Mouse (Mus musculus) heart, adult 9 months (tissue): ENCODE measurements at regions not wholly inside any gene's neighbourhood (a gene's known extent, or its start where the extent isn't known, plus 50 kb on each side); places are given as distances from the start of the nearest gene placed in this dataset.

Experiments
- DNase-seq, 2 experiments: peaks; one replicate each; pipeline ENCODE4 v3.0.0; 2022; ENCODE audit warnings: low spot score in 2 of 2

- no peak for DNase-seq
These were observed 201.9 kb downstream of the Tmem38b start for GRCm38 (mm10) chr4:54027565-54028237.

- no peak for DNase-seq
These were observed 219.6 kb downstream of the Tmem38b start for GRCm38 (mm10) chr4:54045258-54046029.

GRCm38 (mm10) chr4:54064331-54064730 lies 238.5 kb downstream of the Tmem38b start:
- DNase-seq: no peak

- no peak for DNase-seq
These were observed 246.1 kb downstream of the Tmem38b start for GRCm38 (mm10) chr4:54071951-54072350.

GRCm38 (mm10) chr4:54072482-54072881 lies 246.6 kb downstream of the Tmem38b start:
- no peak for DNase-seq

DNA sequence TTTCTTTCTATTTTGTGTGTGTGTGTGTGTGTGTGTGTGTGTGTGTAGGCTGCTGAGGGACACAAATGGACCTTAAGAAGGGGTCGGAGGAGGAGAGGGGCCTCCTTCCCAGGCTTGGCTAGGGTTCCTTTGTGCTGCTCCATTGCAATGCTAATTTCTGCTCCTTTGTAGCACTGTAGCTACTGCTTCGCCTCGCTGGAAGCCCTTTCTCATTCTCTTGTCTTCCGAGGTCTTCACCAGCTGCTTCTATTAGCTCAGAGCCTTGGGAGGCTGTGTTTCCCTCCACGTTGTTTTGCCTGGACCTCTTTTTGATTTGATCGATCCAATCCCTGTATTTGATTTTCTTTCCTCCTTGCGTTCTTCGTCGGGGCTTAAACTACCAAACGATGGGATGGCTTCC lies 247.1 kb downstream of the Tmem38b start:
- no peak for DNase-seq

- DNase-seq: no peak
These were observed 247.6 kb downstream of the Tmem38b start for GRCm38 (mm10) chr4:54073483-54073882.

DNA sequence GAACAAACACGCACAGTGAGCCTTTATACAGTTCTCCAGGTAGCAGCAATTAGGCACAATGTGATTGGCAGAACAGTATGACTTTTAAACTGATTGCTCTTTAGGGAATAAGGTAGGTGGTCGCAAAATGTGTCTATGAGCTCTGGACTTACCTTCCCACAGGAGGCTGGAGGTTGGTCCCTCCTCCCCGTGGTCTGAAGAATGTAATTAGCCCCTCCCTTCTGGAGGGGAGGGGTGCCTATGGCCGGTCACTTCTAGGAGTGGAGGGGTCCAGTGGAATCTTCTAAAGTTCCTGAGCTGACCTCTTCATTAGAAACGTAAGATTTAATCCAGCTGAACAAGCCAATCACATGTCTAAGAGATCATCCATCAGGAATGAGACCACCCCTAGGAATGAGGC lies 248.4 kb downstream of the Tmem38b start:
- DNase-seq: no peak

GRCm38 (mm10) chr4:54080526-54080925 lies 254.7 kb downstream of the Tmem38b start:
- DNase-seq: no peak

DNA sequence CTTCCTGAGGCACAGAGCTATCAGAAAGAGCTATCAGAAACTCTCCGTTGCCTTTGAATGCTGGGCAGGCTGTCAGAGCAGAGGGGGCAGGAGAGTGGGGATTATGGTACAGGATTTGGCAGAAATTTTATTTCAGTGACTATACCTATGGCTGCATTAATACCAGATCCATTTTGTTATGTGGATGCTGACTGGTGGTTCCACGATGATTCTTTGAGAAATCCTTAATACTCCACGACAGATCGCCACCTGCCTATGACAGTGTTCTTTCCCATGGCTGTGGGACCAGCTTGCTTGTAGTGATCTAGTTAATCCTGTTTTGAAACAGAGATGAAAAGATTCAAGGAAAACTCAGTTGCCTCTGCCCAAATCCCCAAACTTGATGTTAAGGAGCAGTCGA lies 255.6 kb downstream of the Tmem38b start:
- DNase-seq: no peak

GRCm38 (mm10) chr4:54084747-54085146 lies 258.9 kb downstream of the Tmem38b start:
- DNase-seq: no peak

DNA sequence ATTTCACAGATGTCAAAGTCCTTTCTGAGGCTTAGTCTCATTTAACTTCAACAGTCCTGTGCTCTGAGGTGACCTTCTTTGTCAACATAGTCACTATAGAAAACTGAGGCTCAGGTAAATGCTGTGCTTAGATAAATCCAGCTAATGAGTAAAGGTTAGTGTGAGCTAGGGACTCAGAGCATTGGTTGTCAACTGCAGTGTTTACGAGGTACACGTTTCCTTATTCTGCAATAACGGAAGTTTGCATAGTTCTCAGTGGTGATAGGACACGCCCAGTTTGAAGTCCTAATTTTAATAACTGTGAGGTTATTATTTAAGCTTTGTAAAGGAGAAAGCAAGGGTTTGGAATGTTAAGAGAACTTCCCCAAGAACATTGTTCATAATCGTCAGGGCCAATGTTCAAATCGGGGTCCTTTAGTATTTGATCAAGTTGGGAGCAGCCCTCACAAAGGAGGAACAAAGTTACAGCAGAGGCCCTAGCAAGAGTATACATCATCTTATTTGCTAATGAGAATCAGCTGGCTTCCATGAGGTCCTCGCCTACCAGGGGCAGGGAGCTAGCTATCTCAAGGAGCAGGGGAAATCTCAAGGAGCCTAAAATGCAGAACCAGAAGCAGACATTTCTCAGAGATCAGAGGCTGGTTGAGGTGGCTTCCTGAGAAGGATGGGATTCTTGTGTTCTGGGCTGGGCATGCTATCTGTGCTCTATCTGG lies 268.6 kb downstream of the Tmem38b start:
- DNase-seq: no peak

DNA sequence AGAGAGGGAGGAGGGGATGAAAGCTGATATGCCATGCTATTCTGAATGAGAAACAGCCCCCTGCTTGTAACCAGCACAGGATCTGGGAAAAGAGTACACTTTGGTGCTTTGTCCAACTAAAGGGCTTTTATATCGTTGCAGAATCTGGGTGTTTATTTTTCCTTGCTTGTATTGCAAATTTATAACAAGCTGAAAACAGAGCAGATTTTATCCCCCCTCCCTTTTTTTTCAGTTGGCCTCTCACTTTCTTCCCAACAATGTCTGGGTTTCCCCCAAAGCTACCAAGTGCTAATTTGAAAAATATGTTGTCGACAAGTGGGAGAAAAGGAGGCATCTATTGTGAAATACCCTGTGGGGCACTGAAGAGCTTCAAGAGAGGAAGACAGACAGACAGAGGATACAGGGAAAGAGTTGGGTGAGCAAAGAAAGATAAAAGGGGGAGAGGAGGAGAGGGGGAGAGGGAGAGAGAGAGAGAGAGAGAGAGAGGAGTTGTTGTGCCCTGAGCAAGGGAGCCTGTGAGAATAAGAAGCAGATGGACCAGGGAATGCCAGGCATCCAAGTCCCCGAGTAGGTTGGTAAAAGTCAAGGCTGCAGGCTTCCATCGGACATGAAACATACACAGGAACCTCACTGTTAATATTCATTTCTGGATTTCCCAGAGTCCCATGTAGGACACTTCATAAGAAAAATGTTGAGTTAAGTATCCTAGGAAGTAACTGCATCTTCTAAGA lies 269.5 kb downstream of the Tmem38b start:
- no peak for DNase-seq

DNA sequence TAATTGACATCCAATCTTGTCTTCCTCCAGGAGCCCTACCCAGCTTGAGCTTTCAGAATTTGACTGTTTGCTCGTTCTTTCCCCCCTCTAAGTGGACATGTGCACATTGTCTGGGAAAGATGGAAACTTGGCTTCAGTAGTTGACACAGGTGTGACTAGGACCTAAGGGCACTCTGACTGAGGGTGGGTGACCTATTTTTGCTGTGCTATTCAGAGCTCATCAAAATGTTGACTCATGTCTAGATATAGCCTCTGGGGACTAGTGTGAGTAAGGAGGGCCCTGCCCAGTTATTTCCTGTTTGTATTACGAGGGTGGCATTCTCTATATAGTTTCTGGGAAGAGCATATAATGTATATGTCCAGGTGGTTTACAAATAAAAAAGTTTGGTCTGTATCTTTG lies 271.7 kb downstream of the Tmem38b start:
- no peak for DNase-seq

- DNase-seq: no peak
These were observed 274.4 kb downstream of the Tmem38b start for GRCm38 (mm10) chr4:54100282-54100681.

GRCm38 (mm10) chr4:54106976-54107375 lies 281.1 kb downstream of the Tmem38b start:
- no peak for DNase-seq

GRCm38 (mm10) chr4:54116310-54116709 lies 290.5 kb downstream of the Tmem38b start:
- DNase-seq: no peak

- no peak for DNase-seq
These were observed 292.5 kb downstream of the Tmem38b start for GRCm38 (mm10) chr4:54118179-54118846.

- no peak for DNase-seq
These were observed 303.2 kb downstream of the Tmem38b start for GRCm38 (mm10) chr4:54128717-54129698.

GRCm38 (mm10) chr4:54156146-54156545 lies 330.3 kb downstream of the Tmem38b start:
- no peak for DNase-seq
